Mouse (Mus musculus) hindbrain, postnatal 0 days (tissue): ENCODE data around the gene Ssc5d. TPM values are rescaled to one million over a fixed set of nuclear protein-coding genes. Genes with fewer than 3 reads are reported as not detected.
A peak's percentile ranks its signal among the peaks of the same experiment; 100 is the strongest.

Experiments
- ATAC-seq: fragments of 200-750 bp; cut with Nextera tagmentation; 2 replicates; pipeline ENCODE4 v1.8.0; 2017; ENCODE audit warnings: mild to moderate bottlenecking, moderate TSS enrichment, moderate library complexity
- DNase-seq: peaks from one replicate; pipeline ENCODE4 v3.0.0-alpha.2; 2015; ENCODE audit warnings: low spot score
- H3K27ac ChIP-seq: fragments of 300-500 bp; sonication (generic); 2 replicates; pipeline ENCODE4 v1.5.1; 2014; ENCODE audit warnings: mild to moderate bottlenecking
- H3K27me3 ChIP-seq: fragments of 300-500 bp; sonication (generic); 2 replicates; pipeline ENCODE4 v1.6.1; 2014; ENCODE audit warnings: low read length, mixed read lengths; ENCODE audit not compliant: insufficient read depth
- H3K36me3 ChIP-seq: fragments of 300-500 bp; sonication (generic); 2 replicates; pipeline ENCODE4 v1.6.1; 2014; ENCODE audit warnings: low read length, mixed read lengths; ENCODE audit not compliant: insufficient read depth
- H3K4me1 ChIP-seq: fragments of 300-500 bp; sonication (generic); 2 replicates; pipeline ENCODE4 v1.6.1; 2014; ENCODE audit warnings: antibody characterized with exemption, low read length, mixed read lengths; ENCODE audit not compliant: insufficient read depth
- H3K4me2 ChIP-seq: fragments of 300-500 bp; sonication (generic); 2 replicates; pipeline ENCODE4 v1.6.1; 2014; ENCODE audit warnings: low read depth, mild to moderate bottlenecking, low read length, moderate library complexity, mixed read lengths
- H3K4me3 ChIP-seq: fragments of 300-500 bp; sonication (generic); 2 replicates; pipeline ENCODE4 v1.5.1; 2014; ENCODE audit warnings: low read length
- H3K9ac ChIP-seq: fragments of 300-500 bp; sonication (generic); replicated peaks from 2 replicates; pipeline ENCODE4 v1.6.1; 2014; ENCODE audit warnings: mild to moderate bottlenecking, low read length, moderate library complexity, mixed read lengths
- H3K9me3 ChIP-seq: fragments of 300-500 bp; sonication (generic); 2 replicates; pipeline ENCODE4 v1.6.1; 2016; ENCODE audit warnings: low read length, mixed read lengths
- CTCF ChIP-seq: IDR thresholded peaks from 2 replicates; pipeline ENCODE4 v1.5.1; 2016; ENCODE audit warnings: antibody characterized with exemption, control low read depth, low read depth
- WGBS: fragments of 180-500 bp; shearing (Covaris S2); extraction: QIAGEN DNeasy Blood & Tissue Kit; methylation state at CpG from one replicate; pipeline ENCODE4 v1.1.7; 2014; 5-methylcytosine and 5-hydroxymethylcytosine counted together
- polyA plus RNA-seq: library from polyadenylated mRNA; unstranded; fragments of >200 nt; fragmentation: Nextera tagmentation; extraction: Ambion mirVana; gene quantifications from 2 replicates; pipeline ENCODE4 v1.2.1, GENCODE M21; 2015
- total RNA-seq: library from RNA; depleted of rRNA; stranded (reverse); fragments of >200 nt; gene quantifications from 2 replicates; pipeline ENCODE4 v1.2.3, GENCODE M21; 2014

The Ssc5d gene
- total and polyA plus RNA-seq, 2 experiments from 2014 or later, result 1.0 to 2.5 TPM

GRCm38 (mm10) chr7:4953815-4954445, 28.3 kb downstream of the Ssc5d start:
- H3K27ac ChIP-seq, result no peak overlapping the region
- H3K9ac ChIP-seq, result no peak overlapping the region
- H3K9me3 ChIP-seq, result no peaks in the 10 kb centered on the region
- no peaks in the 10 kb centered on the region for H3K36me3 ChIP-seq
- DNase-seq (peak; percentile 8), ATAC-seq (no peak; the same call in 1 of the 2 replicates)
- H3K4me2 ChIP-seq, result no peak overlapping the region
- H3K4me3 ChIP-seq, result no peak overlapping the region
- TF ChIP-seq CTCF, result no peak
- H3K4me1 ChIP-seq, result no peaks in the 10 kb centered on the region
- whole genome bisulfite sequencing, result 23% methylated on average over 10 of the region's 10 CpGs
- no peaks in the 10 kb centered on the region for H3K27me3 ChIP-seq

DNA sequence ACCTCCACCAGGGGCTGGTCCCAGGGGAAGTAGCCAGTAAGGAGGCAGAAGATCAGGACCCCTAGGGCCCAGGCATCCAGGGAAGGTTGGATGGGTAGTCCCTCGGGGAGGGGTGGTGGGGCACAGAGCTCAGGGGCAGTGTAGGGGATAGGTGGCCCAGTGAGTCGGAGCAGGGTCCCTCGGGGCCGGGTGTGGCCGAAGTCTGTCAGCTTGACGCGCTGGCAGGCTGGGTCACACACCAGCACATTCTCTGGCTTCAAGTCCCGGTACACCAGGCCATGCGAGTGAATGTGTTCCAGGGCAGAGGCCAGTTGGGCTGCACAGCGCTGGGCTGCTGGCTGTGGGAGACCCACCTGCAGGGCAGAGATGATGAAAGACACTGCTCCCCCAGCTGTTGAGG, 31.8 kb downstream of the Ssc5d start:
- no peak for DNase-seq
- no peaks in the 10 kb centered on the region for H3K27me3 ChIP-seq

GRCm38 (mm10) chr7:4963527-4963926, 37.9 kb downstream of the Ssc5d start:
- Histone ChIP-seq H3K9me3 (no peaks in the 10 kb centered on the region), H3K4me3 (no peak overlapping the region), H3K27ac (no peak overlapping the region), H3K4me2 (no peak overlapping the region), H3K27me3 (no peaks in the 10 kb centered on the region), H3K4me1 (no peaks in the 10 kb centered on the region), H3K9ac (no peak overlapping the region), H3K36me3 (no peaks in the 10 kb centered on the region)
- 82% methylated on average over 5 of the region's 5 CpGs for WGBS
- TF ChIP-seq CTCF, result 0 out of 2 replicates have a peak, but pooled peaks have one; percentile 6
- no peak for ATAC-seq
- no peak for DNase-seq

More for the DNA sequence above, 31.8 kb downstream of the Ssc5d start:
- no peak for ATAC-seq
- Histone ChIP-seq H3K4me2 (no peak overlapping the region), H3K9ac (no peak overlapping the region), H3K9me3 (no peaks in the 10 kb centered on the region), H3K4me1 (no peaks in the 10 kb centered on the region), H3K36me3 (no peaks in the 10 kb centered on the region), H3K27ac (no peak overlapping the region), H3K4me3 (no peak overlapping the region)
- TF ChIP-seq CTCF, result no peak
- 89% methylated on average over 10 of the region's 10 CpGs for WGBS

GRCm38 (mm10) chr7:4964272-4964671, 38.7 kb downstream of the Ssc5d start, which contains the start of gene Sbk2:
Gene Sbk2, minus strand, starts transcription at chr7:4964406.
- no peak within 1 kb of the TSS for H3K4me3 ChIP-seq
- no peaks in the 10 kb centered on the region for H3K9me3 ChIP-seq
- no peak within 1 kb of the TSS for H3K4me2 ChIP-seq
- DNase-seq, result peak; percentile 75
- H3K9ac ChIP-seq, result no peak within 1 kb of the TSS
- 7% methylated on average over 10 of the region's 10 CpGs for WGBS
- no peak within 1 kb of the TSS for H3K27ac ChIP-seq
- no peaks in the 10 kb centered on the region for H3K4me1 ChIP-seq
- ATAC-seq, result peak; percentile 89
- H3K27me3 ChIP-seq, result no peaks in the 10 kb centered on the region
- H3K36me3 ChIP-seq, result no peaks in the 10 kb centered on the region
- TF ChIP-seq CTCF, result peak; percentile 75

DNA sequence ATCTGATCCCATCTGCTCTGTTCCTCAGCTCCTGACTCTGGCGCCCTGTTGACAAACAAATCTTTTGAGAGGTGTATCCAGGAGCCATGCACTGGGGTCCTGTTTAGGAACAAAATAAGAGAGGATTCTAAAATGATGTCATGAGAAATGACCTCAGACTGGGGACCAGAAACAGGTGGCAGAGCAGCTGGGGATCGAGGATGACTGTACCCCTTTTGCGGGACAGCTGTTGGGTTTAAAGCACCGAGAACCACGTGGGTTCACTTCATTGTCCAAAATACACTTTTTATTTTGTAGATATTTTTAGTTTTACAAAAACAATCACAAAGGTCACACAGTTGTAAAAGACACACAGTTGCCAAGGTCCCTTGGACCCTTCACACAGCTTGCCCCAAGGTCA, 39.4 kb downstream of the Ssc5d start:
- ATAC-seq, result no peak
- TF ChIP-seq CTCF, result no peak
- H3K36me3 ChIP-seq, result no peaks in the 10 kb centered on the region

GRCm38 (mm10) chr7:4971068-4971467, 45.5 kb downstream of the Ssc5d start, which contains the start of gene Sbk3:
Gene Sbk3, minus strand, starts transcription at chr7:4971168.
- 45% methylated on average over 6 of the region's 6 CpGs for WGBS
- Histone ChIP-seq H3K27ac (no peak within 1 kb of the TSS), H3K27me3 (no peaks in the 10 kb centered on the region), H3K4me3 (no peak within 1 kb of the TSS), H3K4me1 (no peaks in the 10 kb centered on the region), H3K4me2 (no peak within 1 kb of the TSS), H3K9me3 (no peaks in the 10 kb centered on the region), H3K9ac (no peak within 1 kb of the TSS), H3K36me3 (no peaks in the 10 kb centered on the region)
- no peak for ATAC-seq
- TF ChIP-seq CTCF, result no peak
- DNase-seq, result no peak

More for the DNA sequence above, 39.4 kb downstream of the Ssc5d start:
- no peak overlapping the region for H3K4me2 ChIP-seq
- H3K4me3 ChIP-seq, result no peak overlapping the region
- 87% methylated on average over 5 of the region's 5 CpGs for WGBS
- no peak overlapping the region for H3K27ac ChIP-seq
- H3K9ac ChIP-seq, result no peak overlapping the region
- DNase-seq, result no peak
- no peaks in the 10 kb centered on the region for H3K27me3 ChIP-seq
- H3K4me1 ChIP-seq, result no peaks in the 10 kb centered on the region
- no peaks in the 10 kb centered on the region for H3K9me3 ChIP-seq

DNA sequence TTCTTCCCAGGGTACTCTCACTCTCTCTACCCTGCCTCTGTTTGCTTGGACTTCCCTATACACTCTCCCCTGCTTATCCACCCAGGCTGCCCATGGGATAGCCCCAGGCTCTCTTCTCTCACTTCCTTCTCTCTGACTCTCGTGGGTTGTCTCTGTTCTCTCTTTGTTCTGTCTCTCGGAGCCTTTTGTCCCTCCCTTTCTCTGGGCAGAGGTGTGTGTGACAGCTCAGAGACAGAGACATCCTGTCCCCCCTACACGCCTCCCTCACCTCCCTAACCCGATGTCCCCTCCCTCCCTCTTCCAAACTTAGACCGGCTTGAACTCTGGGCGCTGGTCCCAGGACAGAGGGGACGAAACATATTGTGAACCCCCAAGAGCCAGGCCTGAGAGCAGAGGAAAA, 46.1 kb downstream of the Ssc5d start:
- H3K9ac ChIP-seq, result no peak overlapping the region
- H3K4me1 ChIP-seq, result no peaks in the 10 kb centered on the region
- no peak overlapping the region for H3K4me3 ChIP-seq
- H3K27me3 ChIP-seq, result no peaks in the 10 kb centered on the region
- no peak overlapping the region for H3K27ac ChIP-seq
- H3K4me2 ChIP-seq, result no peak overlapping the region
- DNase-seq (no peak), ATAC-seq (no peak)
- no peaks in the 10 kb centered on the region for H3K36me3 ChIP-seq
- TF ChIP-seq CTCF, result no peak
- no peaks in the 10 kb centered on the region for H3K9me3 ChIP-seq
- 23% methylated on average over 7 of the region's 7 CpGs for WGBS
